Mouse (Mus musculus): Measurements from ENCODE around the gene Senp3.
"Not testable (repeated sequence)": the region's sequence is repeated elsewhere in the genome, so short reads cannot be mapped to it uniquely, and the experiment has no call there.

Senp3 gene

DNA sequence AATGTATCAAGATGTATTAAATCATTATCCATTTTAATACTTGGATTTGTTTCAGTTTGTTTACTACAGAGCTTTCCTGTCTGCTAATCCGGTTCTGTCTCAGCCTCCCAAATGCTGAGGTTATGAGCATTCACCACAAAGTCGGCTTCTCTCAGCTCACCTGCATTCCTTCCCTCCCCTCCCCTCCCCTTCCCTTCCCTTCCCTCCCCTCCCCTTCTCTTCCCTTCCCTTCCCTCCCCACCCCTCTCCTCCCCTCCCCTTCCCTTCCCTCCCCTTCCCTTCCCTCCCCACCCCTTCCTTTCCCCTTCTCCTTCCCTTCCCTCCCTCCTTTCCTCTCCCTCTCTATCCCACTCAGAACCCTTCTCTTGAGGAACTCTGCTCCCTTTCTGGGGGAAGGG lies 22.7 kb upstream of the Senp3 start:
- no peak for DNase-seq (ENCODE audit: low read depth, low spot score)

DNA sequence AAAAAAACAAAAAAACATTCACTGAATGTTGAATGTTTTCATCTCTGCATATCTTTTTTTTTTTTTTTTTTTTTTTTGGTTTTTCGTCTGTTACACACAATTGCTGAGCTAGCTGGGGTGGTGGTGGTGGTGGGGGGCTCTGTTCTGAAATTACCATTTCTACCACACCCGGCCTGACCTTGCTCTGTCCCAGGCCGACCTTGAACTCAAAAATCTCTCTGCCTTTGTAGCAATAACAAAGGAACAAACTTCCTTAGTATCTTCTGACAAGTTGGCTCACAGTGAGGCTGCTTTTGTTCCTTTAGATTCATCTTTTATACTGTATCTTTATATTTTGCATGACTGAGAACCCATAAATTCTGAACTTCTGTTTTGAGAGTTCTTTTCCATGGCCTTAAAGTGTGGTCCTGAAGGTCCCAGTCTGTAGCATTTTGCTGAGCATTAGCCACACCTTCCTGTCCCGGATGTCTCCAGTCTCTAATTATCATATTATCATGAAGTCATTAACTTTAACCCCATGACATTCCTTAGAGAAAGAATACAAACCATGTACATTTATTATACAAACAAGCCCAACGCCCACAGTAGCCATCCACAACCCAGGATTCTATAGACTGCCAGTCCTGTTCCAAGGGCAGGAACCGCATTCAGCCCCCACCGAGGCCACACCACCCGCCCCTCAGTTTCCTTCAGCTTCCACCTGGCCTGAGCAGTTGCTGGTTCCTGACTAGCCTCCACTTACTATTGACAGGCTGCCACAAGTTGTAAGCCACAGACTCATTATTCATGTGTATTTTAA lies 22.1 kb upstream of the Senp3 start:
- DNase-seq (ENCODE audit: low read depth, low spot score): no peak

DNA sequence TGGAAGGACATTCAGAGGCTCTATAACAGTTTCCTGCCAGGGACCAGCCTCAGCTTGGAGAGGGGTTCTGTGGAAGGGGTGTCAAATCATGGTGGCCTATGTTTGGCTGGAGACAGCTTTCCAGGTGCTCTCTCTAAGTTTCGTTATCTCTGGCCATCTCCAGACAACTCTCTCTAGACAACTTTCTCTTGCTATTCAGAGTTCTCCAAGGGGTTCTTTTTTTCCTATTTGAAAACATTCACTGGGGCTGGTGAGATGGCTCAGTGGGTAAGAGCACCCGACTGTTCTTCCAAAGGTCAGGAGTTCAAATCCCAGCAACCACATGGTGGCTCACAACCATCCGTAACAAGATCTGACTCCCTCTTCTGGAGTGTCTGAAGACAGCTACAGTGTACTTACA lies 21.5 kb upstream of the Senp3 start:
- DNase-seq (ENCODE audit: low read depth, low spot score): not testable (repeated sequence)

DNA sequence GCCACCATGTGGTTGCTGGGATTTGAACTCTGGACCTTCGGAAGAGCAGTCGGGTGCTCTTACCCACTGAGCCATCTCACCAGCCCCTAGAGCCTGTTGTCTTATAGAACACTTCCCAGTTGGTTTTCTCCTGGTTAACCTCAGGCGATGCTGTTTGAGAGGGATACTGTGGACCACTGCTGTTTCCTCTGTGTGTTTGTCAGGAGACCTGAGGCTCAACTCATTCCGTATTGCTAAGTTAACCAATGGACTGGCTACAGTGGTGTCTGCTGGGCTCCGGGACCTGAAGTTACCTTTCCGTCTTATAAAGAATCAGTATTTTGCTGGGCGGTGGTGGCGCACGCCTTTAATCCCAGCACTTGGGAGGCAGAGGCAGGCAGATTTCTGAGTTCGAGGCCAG lies 21.0 kb upstream of the Senp3 start:
- not testable (repeated sequence) for DNase-seq (ENCODE audit: low read depth, low spot score)

DNA sequence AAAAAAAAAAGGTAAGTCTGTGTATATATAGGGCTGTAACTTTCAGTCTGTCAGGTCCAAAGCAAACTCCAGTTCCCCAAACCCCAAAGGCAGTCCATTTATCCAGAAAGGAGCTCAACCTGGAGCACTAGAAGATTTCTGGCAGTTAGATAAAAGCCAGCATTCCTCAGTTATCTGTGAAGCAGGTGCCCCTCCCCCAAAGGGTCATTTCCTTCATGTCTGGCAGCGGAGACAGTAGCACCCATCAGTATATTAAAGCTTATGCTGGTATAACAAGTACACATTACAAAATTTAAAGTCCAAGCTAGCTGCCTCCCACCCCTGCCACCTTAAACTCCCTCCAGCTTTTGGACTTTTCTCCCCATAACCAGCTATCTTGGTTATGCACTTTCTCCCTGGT lies 17.7 kb upstream of the Senp3 start:
- DNase-seq (ENCODE audit: low read depth, low spot score): no peak

DNA sequence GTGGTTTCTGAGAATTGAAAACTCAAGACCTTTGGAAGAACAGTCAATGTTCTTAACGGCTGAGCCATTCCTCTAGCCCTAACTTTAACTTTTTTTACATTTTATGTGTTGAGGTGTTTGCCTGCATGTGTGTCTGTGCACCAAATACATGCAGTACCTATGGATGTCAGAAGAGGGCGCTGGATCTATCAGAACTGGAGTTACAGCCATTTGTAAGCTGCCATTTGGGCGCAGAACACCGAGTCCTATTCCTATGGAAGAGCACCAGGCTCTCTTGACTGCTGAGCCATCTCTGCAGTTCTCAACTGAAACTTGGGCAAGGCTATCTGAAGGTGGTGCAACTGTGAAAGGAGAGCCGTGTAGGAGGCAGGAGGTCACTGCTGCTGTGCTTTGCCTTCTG lies 16.7 kb upstream of the Senp3 start:
- no peak for DNase-seq (ENCODE audit: low read depth, low spot score)

DNA sequence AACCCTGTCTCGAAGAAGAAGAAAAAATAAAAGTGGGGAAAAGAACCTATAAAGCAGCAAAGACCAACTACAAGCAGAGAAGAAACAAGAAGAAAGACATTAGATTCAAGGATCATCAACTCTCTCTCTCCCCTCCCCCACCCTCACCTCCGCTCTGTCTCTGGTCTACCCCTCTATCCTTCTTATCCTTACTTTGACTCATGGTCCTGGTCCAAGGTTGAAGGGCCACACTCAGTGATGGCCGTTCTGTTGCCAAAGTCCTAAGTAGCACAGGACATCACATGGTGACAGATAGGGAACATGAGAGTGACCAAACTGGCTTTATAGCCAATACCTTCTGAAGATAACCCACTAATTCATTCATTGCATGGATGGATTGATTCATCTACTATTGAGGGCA lies 15.5 kb upstream of the Senp3 start:
- no peak for DNase-seq (ENCODE audit: low read depth, low spot score)

DNA sequence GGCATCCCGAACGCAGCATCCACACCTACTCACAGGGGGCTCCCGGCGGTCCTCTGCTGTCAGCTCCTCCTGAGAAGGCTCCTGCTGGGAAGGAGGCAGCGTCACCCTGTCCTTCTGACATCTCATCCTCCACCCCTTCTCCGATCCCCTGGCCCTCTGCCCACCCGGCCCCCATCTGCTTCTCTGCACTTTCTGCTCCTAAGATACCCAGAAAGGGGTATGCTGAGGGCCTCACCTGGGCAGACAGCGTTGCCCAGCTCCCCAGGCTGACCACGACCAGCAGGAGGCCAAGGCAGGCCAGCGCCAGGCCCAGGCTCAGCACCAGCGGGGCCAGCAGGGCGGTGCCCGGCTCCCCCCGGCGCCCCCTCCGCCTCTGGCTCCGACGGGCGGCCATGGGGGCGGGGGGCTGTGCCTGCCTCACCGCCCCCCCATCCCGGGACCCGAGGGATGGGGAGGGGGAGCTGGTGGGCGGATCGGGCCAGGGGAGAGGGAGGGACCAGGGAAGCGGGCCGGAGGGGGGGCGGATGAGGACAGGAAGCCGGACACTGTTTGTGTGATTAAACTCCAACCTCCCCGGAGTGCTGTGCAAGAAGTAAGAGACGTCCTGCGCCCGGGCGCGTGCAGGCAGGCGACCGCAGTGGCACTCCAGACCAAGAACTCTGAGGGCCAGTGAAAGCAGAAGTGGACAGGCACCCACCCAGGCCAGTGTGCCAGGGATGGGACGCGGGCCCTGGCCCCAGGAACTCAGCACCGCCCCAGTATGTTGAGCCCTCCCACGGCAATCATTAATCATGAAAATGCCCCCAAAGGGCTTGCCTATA lies 13.7 kb upstream of the Senp3 start, which contains the start of the genes Tnfsf12 and Tnfsfm13:
Gene Tnfsf12 (minus strand): TSS at position 489 of the 821 bp plus-strand sequence.
Gene Tnfsfm13 (minus strand): TSS at position 738 of the 821 bp plus-strand sequence.
- no peak for DNase-seq (ENCODE audit: low read depth, low spot score)

DNA sequence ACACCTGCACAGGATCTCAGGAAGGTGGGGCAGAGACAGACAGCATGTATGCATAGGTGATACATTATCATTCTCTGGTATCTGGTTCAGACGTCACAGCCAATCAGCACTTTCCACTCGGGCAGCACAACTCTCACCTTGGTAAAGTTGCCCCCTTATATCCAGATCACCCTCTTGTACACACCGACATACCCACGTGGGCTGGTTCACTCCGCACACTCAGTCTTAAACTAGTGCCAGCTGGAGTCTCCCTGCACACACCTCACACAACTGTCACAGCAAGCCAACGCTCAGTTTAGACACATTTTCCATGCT lies 13.1 kb upstream of the Senp3 start:
- DNase-seq (ENCODE audit: low read depth, low spot score): no peak

DNA sequence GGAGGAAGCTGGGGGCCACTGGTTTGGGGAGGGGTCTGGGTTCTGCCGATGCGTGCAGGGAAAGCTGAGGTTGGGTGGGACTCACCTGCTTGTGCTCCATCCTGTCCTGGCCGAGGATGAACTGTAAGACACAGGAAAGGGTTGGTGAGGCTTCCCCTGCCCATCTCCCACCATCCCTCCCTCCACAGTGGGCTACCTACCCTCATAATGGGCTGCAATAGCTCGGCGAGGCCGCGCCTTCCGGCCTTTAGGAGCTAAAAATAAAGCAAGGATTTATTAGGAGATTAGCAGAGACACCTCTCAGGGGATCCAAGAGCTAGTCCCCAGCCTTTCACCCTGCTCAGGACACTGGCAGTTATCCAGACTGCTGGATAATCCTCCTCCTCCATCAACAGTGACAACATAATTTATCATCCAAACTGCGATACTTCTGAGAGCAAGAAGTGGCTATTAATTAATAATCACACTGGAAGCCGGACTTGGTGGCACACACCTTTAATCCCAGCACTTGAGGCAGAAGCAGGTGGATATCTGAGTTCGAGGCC lies 11.6 kb upstream of the Senp3 start:
- no peak for DNase-seq (ENCODE audit: low read depth, low spot score)

DNA sequence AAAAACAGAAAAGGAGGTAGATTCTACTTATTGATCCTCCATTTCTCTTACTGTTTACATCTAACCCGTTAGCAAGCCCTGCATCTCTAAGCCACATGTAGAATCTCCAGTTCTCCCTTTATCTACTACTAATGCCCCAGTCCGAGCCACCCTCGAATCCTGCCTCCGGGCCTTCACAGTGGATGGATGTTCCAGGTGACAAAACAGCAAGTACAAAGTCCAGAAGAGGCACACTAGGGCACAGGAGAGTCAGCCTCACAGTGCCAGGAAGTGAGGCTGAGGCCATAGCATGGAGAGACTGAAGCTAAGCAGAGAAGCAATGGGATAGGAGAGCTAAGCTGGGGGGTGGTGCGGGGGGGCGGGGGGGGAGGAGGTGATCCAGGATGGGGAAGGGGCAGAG lies 11.0 kb upstream of the Senp3 start:
- DNase-seq (ENCODE audit: low read depth, low spot score): no peak

DNA sequence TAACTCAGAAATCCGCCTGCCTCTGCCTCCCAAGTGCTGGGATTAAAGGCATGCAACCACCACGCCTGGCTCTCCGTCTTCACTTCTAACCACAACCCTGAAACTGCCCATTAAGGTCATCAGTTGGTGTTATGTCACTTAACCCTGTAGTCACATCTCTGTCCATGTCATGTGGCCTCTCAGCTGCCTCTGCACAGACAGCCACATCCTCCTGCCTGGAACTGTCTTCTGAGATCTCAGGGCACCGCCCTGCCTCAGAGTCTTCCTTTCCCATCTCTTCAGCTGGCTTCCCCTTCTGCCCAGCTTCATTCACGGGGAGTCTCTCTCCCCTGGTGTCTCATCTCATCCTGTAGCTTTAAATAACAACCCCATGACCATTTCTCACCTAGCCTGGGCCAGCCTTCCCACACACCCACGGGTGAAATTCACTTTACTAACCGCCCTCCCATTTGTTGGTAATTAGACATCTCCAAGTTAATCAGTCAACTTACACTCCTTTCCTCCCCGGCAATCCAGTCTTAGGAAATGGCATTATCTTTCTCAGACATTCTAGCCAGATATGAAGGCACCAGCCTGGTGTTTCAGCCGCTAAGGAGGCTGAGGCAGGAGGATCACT lies 10.4 kb upstream of the Senp3 start:
- no peak for DNase-seq (ENCODE audit: low read depth, low spot score)

DNA sequence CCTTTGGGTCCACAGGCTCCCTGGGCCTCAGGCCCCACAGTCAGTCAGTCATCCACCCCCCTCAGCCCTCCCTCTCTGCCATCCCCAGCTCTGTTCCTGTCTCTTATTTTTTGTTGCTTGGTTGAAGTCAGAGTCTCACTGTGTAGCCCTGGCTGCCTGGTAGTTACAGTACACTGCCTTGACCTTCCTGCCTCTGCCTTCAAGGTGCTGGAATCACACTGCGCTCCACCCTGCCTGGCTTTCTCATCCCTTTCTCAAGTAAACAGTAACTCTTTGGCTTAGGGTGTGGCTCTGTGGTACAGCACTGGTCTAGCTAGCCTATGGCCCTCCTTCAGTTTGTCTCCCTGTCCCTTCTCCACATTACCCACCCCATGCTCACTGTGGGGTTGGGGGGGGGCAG lies 8.0 kb upstream of the Senp3 start:
- no peak for DNase-seq (ENCODE audit: low read depth, low spot score)

DNA sequence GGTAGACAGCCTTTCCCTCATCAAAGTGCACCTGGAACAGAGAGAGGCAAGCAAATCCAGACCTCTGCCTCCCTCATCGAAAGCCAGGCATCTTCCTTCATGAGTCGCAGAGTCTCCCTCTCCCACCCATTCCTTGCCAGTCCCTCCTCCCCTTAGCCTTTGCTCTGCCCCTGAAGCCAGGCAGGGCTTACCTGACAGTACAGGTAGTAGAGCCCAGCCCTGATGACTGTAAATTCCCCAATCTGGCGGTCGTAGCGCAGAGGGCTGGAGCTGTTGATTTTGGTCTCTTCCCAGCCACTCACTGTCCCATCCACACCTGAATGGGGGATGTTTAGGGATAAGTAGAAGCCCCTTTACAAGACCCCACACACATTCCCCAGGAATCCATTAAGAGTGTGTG lies 5.2 kb upstream of the Senp3 start:
- no peak for DNase-seq (ENCODE audit: low read depth, low spot score)

DNA sequence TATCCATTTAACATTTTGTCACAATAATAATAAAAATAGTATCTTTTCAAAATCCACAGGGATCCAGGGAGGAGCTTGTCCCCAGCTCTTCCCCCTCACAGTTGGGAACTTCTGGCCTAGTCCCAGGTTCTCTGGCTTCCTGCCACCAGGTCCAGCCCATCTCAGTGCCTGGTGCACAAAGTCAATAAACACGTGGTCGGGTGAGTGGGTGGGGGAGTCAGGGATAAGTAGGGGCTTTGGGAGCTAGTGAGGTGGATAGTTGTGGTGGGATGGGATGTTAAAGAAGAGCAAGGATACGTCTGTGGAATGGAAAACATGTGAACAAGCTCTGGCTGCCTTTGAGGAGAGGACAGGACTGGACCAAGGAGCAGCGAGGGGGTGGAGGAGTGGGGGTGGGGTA lies 4.5 kb upstream of the Senp3 start:
- no peak for DNase-seq (ENCODE audit: low read depth, low spot score)

DNA sequence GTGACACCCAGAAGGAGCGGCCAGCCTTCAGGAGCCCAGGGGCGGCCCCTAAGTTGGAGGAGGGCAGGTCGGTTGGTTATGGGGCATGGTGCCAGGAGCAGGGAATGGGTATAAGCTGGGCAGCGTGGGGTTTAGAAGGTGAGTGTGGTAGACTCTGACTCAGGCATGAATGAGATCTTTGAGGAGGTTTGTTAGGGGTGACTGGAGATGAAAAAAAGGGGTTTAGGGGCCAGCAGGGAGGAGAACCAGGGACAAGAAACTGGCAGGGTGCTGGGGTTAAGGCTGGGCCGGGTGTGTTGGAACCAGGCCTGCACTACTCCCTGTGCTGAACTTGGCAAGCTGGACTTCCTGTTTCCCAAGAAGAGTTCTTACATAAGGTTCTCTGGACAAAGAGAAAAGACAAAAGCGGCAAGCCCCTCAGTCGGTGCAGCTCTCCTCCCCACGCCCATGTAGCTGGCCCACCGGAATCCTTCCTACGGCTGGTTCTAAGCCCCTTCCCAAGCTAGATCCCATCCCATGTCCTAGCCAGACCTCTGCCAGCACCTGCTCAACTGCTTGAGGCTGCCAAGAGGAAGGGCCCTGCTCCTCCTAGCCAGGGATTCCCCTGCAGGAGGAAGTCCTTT lies 3.8 kb upstream of the Senp3 start, which contains the start of gene Tnfsf13:
Gene Tnfsf13 (minus strand): TSS at position 259 of the 623 bp plus-strand sequence.
- no peak for DNase-seq (ENCODE audit: low read depth, low spot score)

DNA sequence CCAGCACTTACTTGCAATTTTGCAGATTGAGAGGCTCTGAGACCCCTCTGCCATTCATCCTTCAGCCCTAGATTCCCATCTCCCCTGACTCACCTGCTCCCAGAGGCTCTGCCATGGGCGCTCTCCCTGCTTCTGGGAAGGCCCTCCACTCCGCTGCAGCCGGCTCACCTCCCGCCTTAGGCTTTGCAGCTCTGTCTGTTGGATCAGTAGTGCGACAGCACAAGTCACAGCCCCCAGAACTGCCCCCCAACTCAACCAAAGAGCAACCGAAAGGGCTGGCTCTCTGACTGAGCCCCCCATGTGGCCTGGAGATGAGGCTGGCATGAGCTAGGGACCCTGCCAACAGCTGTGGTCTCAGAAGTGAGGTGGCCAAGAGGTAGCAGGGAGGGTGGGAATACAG lies 3.1 kb upstream of the Senp3 start:
- no peak for DNase-seq (ENCODE audit: low read depth, low spot score)

DNA sequence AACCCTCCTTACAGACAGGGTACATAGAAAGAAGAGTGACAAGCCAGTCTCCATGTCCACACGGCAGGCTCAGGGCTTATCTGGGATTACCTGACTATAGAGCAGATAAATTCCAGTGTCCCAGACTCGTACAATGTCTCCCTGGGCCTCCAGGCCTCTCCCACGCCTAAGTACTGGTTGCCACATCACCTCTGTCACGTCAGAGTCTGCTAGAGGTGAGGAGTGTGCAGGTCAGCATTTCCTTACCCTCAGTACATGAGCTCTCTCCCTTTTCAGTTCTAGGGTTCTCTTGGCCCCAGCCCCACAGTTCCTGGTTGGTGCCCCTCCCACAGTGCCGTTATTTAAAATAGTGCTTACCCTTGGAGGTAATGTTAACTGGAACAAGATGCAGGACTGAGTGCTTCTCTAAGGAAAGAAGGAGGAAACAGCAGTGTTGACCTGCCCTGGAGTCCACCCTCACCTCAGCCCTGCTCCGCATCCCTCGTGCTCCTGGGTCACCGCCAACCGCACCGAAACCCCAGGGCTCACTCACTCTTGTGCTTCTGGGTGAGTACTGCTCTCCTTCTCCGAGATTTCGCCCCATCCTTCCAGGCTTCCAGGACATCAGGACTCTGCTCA lies 2.4 kb upstream of the Senp3 start:
- no peak for DNase-seq (ENCODE audit: low read depth, low spot score)

DNA sequence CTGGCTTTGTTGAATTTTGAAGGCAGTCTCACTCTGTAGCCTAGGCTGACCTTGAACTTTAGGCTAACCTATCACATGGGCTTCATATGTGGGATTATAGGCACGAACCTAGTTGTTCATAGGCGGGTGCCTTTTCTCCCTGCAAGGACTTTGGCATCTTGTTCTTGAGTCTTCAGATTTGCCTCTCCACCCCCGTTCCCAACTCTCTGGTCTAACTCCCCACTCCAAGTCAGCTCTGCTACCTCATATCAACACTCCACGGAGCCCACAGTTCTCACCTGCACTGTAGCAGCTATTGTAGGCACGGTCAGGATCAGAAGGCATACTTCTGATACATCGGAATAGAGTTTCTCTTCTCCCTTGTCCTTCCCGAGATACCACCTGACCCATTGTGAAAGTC lies 1.7 kb upstream of the Senp3 start:
- DNase-seq (ENCODE audit: low read depth, low spot score): no peak

DNA sequence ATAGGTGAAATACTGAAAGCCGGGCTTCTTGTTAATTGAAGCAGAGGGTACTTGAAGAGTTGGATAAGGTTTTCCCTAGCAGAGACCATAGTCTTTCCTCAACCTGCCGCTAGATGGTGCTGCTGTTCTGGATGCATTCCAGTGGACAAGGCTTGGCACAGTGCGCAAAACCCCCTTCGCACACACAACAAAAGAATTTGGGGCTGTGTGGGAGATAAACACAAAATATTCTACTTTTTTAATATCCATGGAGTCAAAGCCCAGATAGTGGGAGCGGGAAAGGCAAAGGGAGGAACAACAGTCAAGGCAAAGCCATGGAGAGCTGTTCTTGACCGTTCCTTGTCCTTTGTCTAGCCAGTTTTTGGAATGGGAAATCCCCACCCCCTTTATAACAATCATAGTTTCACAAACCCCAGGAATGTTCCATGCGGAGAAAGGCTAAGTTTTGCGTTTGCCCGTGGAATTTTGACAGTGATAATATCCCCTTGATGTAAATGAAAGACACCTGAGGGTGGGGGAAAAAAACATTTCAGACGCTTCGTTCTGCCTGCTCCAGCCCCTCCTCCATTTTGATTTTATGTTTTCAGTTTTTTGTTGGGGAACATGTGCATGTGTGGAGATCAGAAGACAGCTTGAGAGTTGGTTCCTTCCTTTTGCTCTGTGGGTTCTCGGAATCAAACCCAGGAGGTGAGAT lies 1.1 kb upstream of the Senp3 start:
- DNase-seq (ENCODE audit: low read depth, low spot score): peak; percentile 77

All from brain, embryonic 18.5 days (tissue).